15 mouse cellular contexts compared by ENCODE assay signal in the genomic region with DNA sequence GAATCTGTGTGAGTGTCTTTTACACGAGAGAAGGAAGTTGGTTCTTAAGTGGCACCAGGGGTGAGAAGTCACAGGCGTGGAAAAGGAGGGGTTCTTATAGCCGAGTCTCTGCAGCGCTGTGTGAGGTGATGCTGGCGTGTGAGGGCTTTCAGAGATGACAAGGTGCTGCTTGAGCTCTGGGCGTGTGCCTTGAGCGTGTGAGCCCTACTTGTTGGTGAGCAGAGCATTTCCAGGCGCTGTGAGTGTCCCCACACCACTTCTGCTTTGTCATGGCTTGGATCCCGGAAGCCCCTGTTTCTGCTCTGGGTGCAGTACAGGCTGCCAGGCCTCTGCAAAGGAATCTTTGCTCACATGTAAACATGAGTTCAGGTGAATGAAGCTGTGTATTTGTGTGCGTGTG.
DNase-seq lines count a peak whose midpoint lies in the region; ATAC-seq and TF ChIP-seq lines count a peak whose summit lies in the region.
"Had no signal": no experiment of that assay in that cellular context is flagged by ENCODE, and none has a peak within 500 bp of the region (broad histone marks: within the 10 kb centered on the region; RNA-seq: fewer than 3 reads in every experiment).

No protein-coding gene starts in this region.

- no peak overlapping the region for H3K9ac ChIP-seq in kidney, postnatal 0 days (ENCODE audit: low read depth, low read length)
- H3K9ac ChIP-seq in ES-E14 (ENCODE audit: insufficient read depth, low read depth, low read length, poor library complexity, severe bottlenecking), result peak overlapping the region; percentile 16; the same call in 1 of the 2 replicates
- peak overlapping the region; percentile 49; the same call in 1 of the 2 replicates for H3K9ac ChIP-seq in intestine, embryonic 16.5 days (ENCODE audit: low read depth, low read length)
- H3K9ac ChIP-seq: hindbrain, embryonic 15.5 days; midbrain, embryonic 15.5 days had no signal

- WGBS in kidney, postnatal 0 days, result 69% methylated on average over 10 of the region's 10 CpGs
- WGBS in intestine, embryonic 16.5 days, result 51% methylated on average over 10 of the region's 10 CpGs

- TF ChIP-seq CTCF in kidney, postnatal 0 days (IDR thresholded peaks at IDR 0.05; ENCODE audit: low read depth), result no peak

- no peaks in the 10 kb centered on the region for H3K9me3 ChIP-seq in kidney, postnatal 0 days (replicated peaks; ENCODE audit: low read length)
- H3K9me3 ChIP-seq in ES-E14 (ENCODE audit: control insufficient read depth, insufficient read depth, low read depth, low read length), result no peaks in the 10 kb centered on the region
- no peaks in the 10 kb centered on the region for H3K9me3 ChIP-seq in intestine, embryonic 16.5 days (ENCODE audit: control insufficient read depth, low read length)
- H3K9me3 ChIP-seq: hindbrain, embryonic 15.5 days; midbrain, embryonic 15.5 days had no signal

- H3K4me3 ChIP-seq in kidney, postnatal 0 days (replicated peaks; ENCODE audit: low read depth, low read length), result no peak overlapping the region
- H3K4me3 ChIP-seq in ES-E14 (ENCODE audit: insufficient read depth in 1 of 2, low read depth in 1 of 2, low read length in 2 of 2, poor library complexity in 1 of 2, severe bottlenecking in 1 of 2), result peak overlapping the region in 1 of 2 experiments; percentile 20; a peak in 1 of 4 replicates
- H3K4me3 ChIP-seq in intestine, embryonic 16.5 days (ENCODE audit: low read length), result no peak overlapping the region
- H3K4me3 ChIP-seq: hindbrain, embryonic 15.5 days; layer of hippocampus, adult 2 months; midbrain, embryonic 15.5 days had no signal

- H3K36me3 ChIP-seq in kidney, postnatal 0 days (ENCODE audit: insufficient read depth, low read length), result no peaks in the 10 kb centered on the region
- H3K36me3 ChIP-seq in ES-E14 (ENCODE audit: control insufficient read depth, insufficient read depth, low read length, poor library complexity, severe bottlenecking), result peaks cover 4% of the 10 kb centered on the region; the same call in 1 of the 2 replicates
- H3K36me3 ChIP-seq in intestine, embryonic 16.5 days (ENCODE audit: control insufficient read depth, insufficient read depth, low read length), result no peaks in the 10 kb centered on the region
- H3K36me3 ChIP-seq: hindbrain, embryonic 15.5 days; midbrain, embryonic 15.5 days had no signal

- no peak for ATAC-seq in kidney, postnatal 0 days (replicated peaks; ENCODE audit: low FRiP score, low read depth)
- no peak for ATAC-seq in intestine, embryonic 16.5 days
- ATAC-seq: activated CD4-positive, CD25-positive, alpha-beta regulatory T cell, adult 4 months; forebrain, embryonic 14.5 days; midbrain, embryonic 15.5 days had no signal

- H3K27me3 ChIP-seq in kidney, postnatal 0 days (ENCODE audit: insufficient read depth, low read length), result no peaks in the 10 kb centered on the region
- H3K27me3 ChIP-seq in intestine, embryonic 16.5 days (replicated peaks; ENCODE audit: control insufficient read depth, insufficient read depth, low read length), result no peaks in the 10 kb centered on the region
- H3K27me3 ChIP-seq: hindbrain, embryonic 15.5 days; midbrain, embryonic 15.5 days had no signal

- H3K4me1 ChIP-seq in kidney, postnatal 0 days (replicated peaks; ENCODE audit: insufficient read depth, low read length), result peaks cover 39% of the 10 kb centered on the region
- peaks cover 39 to 52% of the 10 kb centered on the region in 2 experiments for H3K4me1 ChIP-seq in ES-E14 (ENCODE audit: control insufficient read depth in 2 of 2, insufficient read depth in 2 of 2, low read length in 2 of 2, poor library complexity in 1 of 2)
- H3K4me1 ChIP-seq in intestine, embryonic 16.5 days (ENCODE audit: control insufficient read depth, insufficient read depth, low read length), result peaks cover 87% of the 10 kb centered on the region

- no peak overlapping the region for H3K4me2 ChIP-seq in kidney, postnatal 0 days (ENCODE audit: low read length)
- no peak overlapping the region for H3K4me2 ChIP-seq in intestine, embryonic 16.5 days (ENCODE audit: low read depth, low read length)
- H3K4me2 ChIP-seq: hindbrain, embryonic 15.5 days; midbrain, embryonic 15.5 days had no signal

- in situ Hi-C loops in ES-E14 (cut with MboI; ENCODE audit: low sequenced_read_pairs in 2 of 2, unreplicated experiment in 2 of 2), result no loop called here

- no peak for DNase-seq in kidney, postnatal 0 days (ENCODE audit: low spot score)
- DNase-seq in kidney, postnatal 4 days, result no peak
- DNase-seq in ES-E14 (ENCODE audit: low read depth, low spot score), result no peak
- DNase-seq in natural killer cell, adult 2 months (ENCODE audit: low spot score in 2 of 2), result peak; percentile 23 to 29
- DNase-seq in urinary bladder, postnatal 4 days (ENCODE audit: low spot score in 2 of 2), result no peak
- DNase-seq in thymus, postnatal 36 days, result no peak
- DNase-seq in kidney, adult 11 months, result no peak
- DNase-seq: cerebellum, adult 11-12 months; heart, adult 11 months had no signal

- peak overlapping the region; percentile 13; the same call in 1 of the 2 replicates for H3K27ac ChIP-seq in kidney, postnatal 0 days
- peak overlapping the region; percentile 53; the same call in 1 of the 2 replicates for H3K27ac ChIP-seq in ES-E14 (ENCODE audit: insufficient read depth, low read depth, low read length, poor library complexity, severe bottlenecking)
- H3K27ac ChIP-seq in intestine, embryonic 16.5 days (ENCODE audit: low read length), result peak overlapping the region; percentile 39
- H3K27ac ChIP-seq: hindbrain, embryonic 15.5 days; layer of hippocampus, adult 2 months; midbrain, embryonic 15.5 days had no signal

TF ChIP-seq in ES-E14, 5 proteins besides CTCF, POLR2A, EP300 and RAD21:
- TF ChIP-seq ZC3H11A (IDR thresholded peaks at IDR 0.05; ENCODE audit: borderline replicate concordance, low read depth, low read length) (no peak), HCFC1 (IDR thresholded peaks at IDR 0.05; ENCODE audit: borderline replicate concordance, insufficient read depth, low read length) (no peak)
TF ChIP-seq in ES-E14: peak in this region for 0.

Comparison
In these comparisons a context has a peak if more than half of its experiments do, and no peak if none do; other contexts are left out.
1. DNase-seq: peak in natural killer cell, adult 2 months (2 of 2); none in kidney, postnatal 0 days (single experiment), kidney, postnatal 4 days (0 of 2), ES-E14 (single experiment), urinary bladder, postnatal 4 days (0 of 2), thymus, postnatal 36 days (0 of 2) and kidney, adult 11 months (single experiment).
2. Peak in every context shown above with its lines, with median percentiles within 50 percentile points of each other: H3K27ac ChIP-seq.